Mouse (Mus musculus): ENCODE measurements around the gene Mid1. TPM values are rescaled to one million over a fixed set of nuclear protein-coding genes. Genes with fewer than 3 reads are reported as not detected.
"Not testable (repeated sequence)": the region's sequence is repeated elsewhere in the genome, so short reads cannot be mapped to it uniquely, and the experiment has no call there.

Mid1 gene
- polyA plus RNA-seq, 1 experiment from 2014 or later = 27.4 TPM

DNA sequence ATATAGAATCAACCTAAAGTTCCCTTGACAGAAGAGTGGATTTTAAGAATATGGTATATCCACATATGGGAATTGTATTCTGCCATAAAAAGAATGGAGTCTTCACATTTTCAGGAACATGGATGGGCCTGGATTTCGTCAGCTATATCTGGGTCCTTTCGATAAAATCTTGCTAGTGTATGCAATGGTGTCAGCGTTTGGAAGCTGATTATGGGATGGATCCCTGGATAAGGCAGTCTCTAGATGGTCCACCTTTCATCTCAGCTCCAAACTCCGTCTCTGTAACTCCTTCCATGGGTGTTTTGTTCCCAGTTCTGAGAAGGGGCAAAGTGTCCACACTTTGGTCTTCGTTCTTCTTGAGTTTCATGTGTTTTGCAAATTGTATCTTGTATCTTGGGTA lies 291.3 kb downstream of the Mid1 start:
- Histone ChIP-seq H3K36me3 (ENCODE audit: control insufficient read depth, insufficient read depth, low read length) (peaks cover 18% of the 10 kb centered on the region), H3K9me3 (ENCODE audit: control insufficient read depth, low read length) (peaks cover 16% of the 10 kb centered on the region; the same call in 1 of the 2 replicates)
- not testable (repeated sequence) for DNase-seq (ENCODE audit: low spot score); H3K4me1 ChIP-seq (replicated peaks; ENCODE audit: control insufficient read depth, insufficient read depth, low read length); H3K27me3 ChIP-seq (ENCODE audit: control insufficient read depth, insufficient read depth, low read length); H3K4me3 ChIP-seq (ENCODE audit: low read depth, low read length); H3K9ac ChIP-seq (ENCODE audit: low read length); H3K27ac ChIP-seq (ENCODE audit: low read depth, low read length); ATAC-seq (replicated peaks; ENCODE audit: low FRiP score); H3K4me2 ChIP-seq (ENCODE audit: low read depth, low read length, severe bottlenecking)
- WGBS = 68% methylated on average over 5 of the region's 5 CpGs

DNA sequence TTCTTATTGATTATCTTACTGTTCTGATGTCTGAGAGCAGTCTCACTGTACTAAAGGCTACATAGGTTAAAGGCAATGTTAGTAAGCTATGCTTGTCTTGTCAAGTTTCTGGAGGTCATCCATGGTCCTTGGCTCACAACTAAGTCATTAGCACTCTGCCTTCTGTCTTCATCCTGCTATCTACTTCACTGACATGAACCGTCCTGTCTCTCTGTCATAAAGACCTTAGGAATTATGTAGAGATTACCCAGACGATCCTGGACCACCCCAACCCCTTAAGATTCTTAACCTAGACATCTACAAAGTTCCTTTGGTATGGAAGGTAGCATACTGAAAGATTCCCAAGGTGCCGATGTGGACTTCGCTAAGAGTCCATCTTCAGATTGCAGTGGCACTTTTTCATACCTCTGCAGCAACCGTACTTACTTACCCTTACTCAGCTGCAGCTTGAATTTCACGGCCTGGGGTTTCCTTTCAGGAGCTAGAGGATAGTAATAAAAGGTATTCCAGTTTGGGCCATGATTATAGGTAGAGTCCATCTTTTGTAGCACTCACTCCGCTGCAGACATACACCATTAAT lies 292.9 kb downstream of the Mid1 start:
- 89% methylated on average over 7 of the region's 7 CpGs for WGBS
- H3K27ac ChIP-seq (ENCODE audit: low read depth, low read length); H3K27me3 ChIP-seq (ENCODE audit: control insufficient read depth, insufficient read depth, low read length); H3K4me1 ChIP-seq (replicated peaks; ENCODE audit: control insufficient read depth, insufficient read depth, low read length); H3K9ac ChIP-seq (ENCODE audit: low read length); H3K4me3 ChIP-seq (ENCODE audit: low read depth, low read length); ATAC-seq (replicated peaks; ENCODE audit: low FRiP score); H3K4me2 ChIP-seq (ENCODE audit: low read depth, low read length, severe bottlenecking): not testable (repeated sequence)
- peaks cover 28% of the 10 kb centered on the region for H3K9me3 ChIP-seq (ENCODE audit: control insufficient read depth, low read length)
- DNase-seq (ENCODE audit: low spot score) = peak; percentile 56
- peaks cover 30% of the 10 kb centered on the region for H3K36me3 ChIP-seq (ENCODE audit: control insufficient read depth, insufficient read depth, low read length)

GRCm38 (mm10) chrX:169978436-169979381 lies 293.7 kb downstream of the Mid1 start:
- H3K4me2 ChIP-seq (ENCODE audit: low read depth, low read length, severe bottlenecking); H3K27me3 ChIP-seq (ENCODE audit: control insufficient read depth, insufficient read depth, low read length); H3K4me3 ChIP-seq (ENCODE audit: low read depth, low read length); ATAC-seq (replicated peaks; ENCODE audit: low FRiP score); H3K9ac ChIP-seq (ENCODE audit: low read length); H3K4me1 ChIP-seq (replicated peaks; ENCODE audit: control insufficient read depth, insufficient read depth, low read length); H3K27ac ChIP-seq (ENCODE audit: low read depth, low read length): not testable (repeated sequence)
- WGBS = 70% methylated on average over 29 of the region's 29 CpGs
- Histone ChIP-seq H3K36me3 (ENCODE audit: control insufficient read depth, insufficient read depth, low read length) (peaks cover 35% of the 10 kb centered on the region), H3K9me3 (ENCODE audit: control insufficient read depth, low read length) (peaks cover 36% of the 10 kb centered on the region)
- peak; percentile 89 for DNase-seq (ENCODE audit: low spot score)

GRCm38 (mm10) chrX:169979461-169980202 lies 294.6 kb downstream of the Mid1 start:
- not testable (repeated sequence) for H3K27me3 ChIP-seq (ENCODE audit: control insufficient read depth, insufficient read depth, low read length); H3K27ac ChIP-seq (ENCODE audit: low read depth, low read length); H3K4me3 ChIP-seq (ENCODE audit: low read depth, low read length); H3K4me2 ChIP-seq (ENCODE audit: low read depth, low read length, severe bottlenecking); H3K4me1 ChIP-seq (replicated peaks; ENCODE audit: control insufficient read depth, insufficient read depth, low read length); ATAC-seq (replicated peaks; ENCODE audit: low FRiP score); H3K9ac ChIP-seq (ENCODE audit: low read length)
- peak; percentile 52 for DNase-seq (ENCODE audit: low spot score)
- Histone ChIP-seq H3K9me3 (ENCODE audit: control insufficient read depth, low read length) (peaks cover 42% of the 10 kb centered on the region), H3K36me3 (ENCODE audit: control insufficient read depth, insufficient read depth, low read length) (peaks cover 39% of the 10 kb centered on the region)
- 85% methylated on average over 20 of the region's 20 CpGs for WGBS

DNA sequence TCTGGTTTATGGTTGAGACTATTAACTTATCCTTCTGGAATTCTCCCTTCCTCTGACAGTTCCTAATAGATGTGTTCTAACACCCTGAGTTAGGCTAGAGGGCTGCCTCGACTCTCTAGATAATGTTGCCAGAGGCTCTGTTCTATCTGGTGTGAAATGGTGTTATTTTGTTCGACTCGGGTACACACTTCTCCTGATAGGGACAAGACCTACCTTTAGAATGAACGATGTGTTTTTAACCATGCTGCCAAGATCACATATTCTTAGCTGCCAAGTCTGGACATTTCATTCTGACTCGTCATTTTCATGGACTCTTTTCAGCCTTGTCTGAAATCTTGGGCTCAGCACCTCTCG lies 295.2 kb downstream of the Mid1 start:
- WGBS = 88% methylated on average over 6 of the region's 6 CpGs
- not testable (repeated sequence) for H3K4me1 ChIP-seq (replicated peaks; ENCODE audit: control insufficient read depth, insufficient read depth, low read length); H3K27me3 ChIP-seq (ENCODE audit: control insufficient read depth, insufficient read depth, low read length); H3K27ac ChIP-seq (ENCODE audit: low read depth, low read length); H3K4me3 ChIP-seq (ENCODE audit: low read depth, low read length); H3K9ac ChIP-seq (ENCODE audit: low read length); ATAC-seq (replicated peaks; ENCODE audit: low FRiP score); DNase-seq (ENCODE audit: low spot score); H3K4me2 ChIP-seq (ENCODE audit: low read depth, low read length, severe bottlenecking)
- H3K9me3 ChIP-seq (ENCODE audit: control insufficient read depth, low read length) = peaks cover 43% of the 10 kb centered on the region
- H3K36me3 ChIP-seq (ENCODE audit: control insufficient read depth, insufficient read depth, low read length) = peaks cover 40% of the 10 kb centered on the region

- H3K9ac ChIP-seq (ENCODE audit: low read length) = no peak overlapping the region
- H3K4me2 ChIP-seq (ENCODE audit: low read depth, low read length, severe bottlenecking) = no peak overlapping the region
- no peak overlapping the region for H3K27ac ChIP-seq (ENCODE audit: low read depth, low read length)
- H3K4me1 ChIP-seq (replicated peaks; ENCODE audit: control insufficient read depth, insufficient read depth, low read length) = no peaks in the 10 kb centered on the region
- no peak for ATAC-seq (replicated peaks; ENCODE audit: low FRiP score)
- H3K4me3 ChIP-seq (ENCODE audit: low read depth, low read length) = no peak overlapping the region
- WGBS = 89% methylated on average over 12 of the region's 12 CpGs
- H3K27me3 ChIP-seq (ENCODE audit: control insufficient read depth, insufficient read depth, low read length) = no peaks in the 10 kb centered on the region
- peak; percentile 61 for DNase-seq (ENCODE audit: low spot score)
- peaks cover 45% of the 10 kb centered on the region for H3K36me3 ChIP-seq (ENCODE audit: control insufficient read depth, insufficient read depth, low read length)
- H3K9me3 ChIP-seq (ENCODE audit: control insufficient read depth, low read length) = peaks cover 42% of the 10 kb centered on the region
Measured at GRCm38 (mm10) chrX:169980809-169981289, 295.9 kb downstream of the Mid1 start.

- H3K9ac ChIP-seq (ENCODE audit: low read length); H3K4me1 ChIP-seq (replicated peaks; ENCODE audit: control insufficient read depth, insufficient read depth, low read length); H3K27me3 ChIP-seq (ENCODE audit: control insufficient read depth, insufficient read depth, low read length); ATAC-seq (replicated peaks; ENCODE audit: low FRiP score); H3K4me2 ChIP-seq (ENCODE audit: low read depth, low read length, severe bottlenecking); H3K27ac ChIP-seq (ENCODE audit: low read depth, low read length); H3K4me3 ChIP-seq (ENCODE audit: low read depth, low read length): not testable (repeated sequence)
- Histone ChIP-seq H3K9me3 (ENCODE audit: control insufficient read depth, low read length) (peaks cover 47% of the 10 kb centered on the region), H3K36me3 (ENCODE audit: control insufficient read depth, insufficient read depth, low read length) (peaks cover 50% of the 10 kb centered on the region)
- WGBS = 93% methylated on average over 19 of the region's 19 CpGs
- DNase-seq (ENCODE audit: low spot score) = peak; percentile 70
Measured at GRCm38 (mm10) chrX:169981761-169982181, 296.8 kb downstream of the Mid1 start.

- Histone ChIP-seq H3K9me3 (ENCODE audit: control insufficient read depth, low read length) (peaks cover 52% of the 10 kb centered on the region), H3K36me3 (ENCODE audit: control insufficient read depth, insufficient read depth, low read length) (peaks cover 52% of the 10 kb centered on the region)
- not testable (repeated sequence) for H3K9ac ChIP-seq (ENCODE audit: low read length); H3K4me2 ChIP-seq (ENCODE audit: low read depth, low read length, severe bottlenecking); H3K4me3 ChIP-seq (ENCODE audit: low read depth, low read length); H3K27ac ChIP-seq (ENCODE audit: low read depth, low read length); H3K27me3 ChIP-seq (ENCODE audit: control insufficient read depth, insufficient read depth, low read length); ATAC-seq (replicated peaks; ENCODE audit: low FRiP score); H3K4me1 ChIP-seq (replicated peaks; ENCODE audit: control insufficient read depth, insufficient read depth, low read length)
- peak; percentile 49 for DNase-seq (ENCODE audit: low spot score)
- WGBS = 92% methylated on average over 23 of the region's 23 CpGs
Measured at GRCm38 (mm10) chrX:169982606-169983400, 297.8 kb downstream of the Mid1 start.
